Mouse (Mus musculus) liver, adult 2 months (tissue): ENCODE measurements at regions not wholly inside any gene's neighbourhood (a gene's known extent, or its start where the extent isn't known, plus 50 kb on each side); places are given as distances from the start of the nearest gene placed in this dataset.

ENCODE experiments used
- CTCF ChIP-seq: fragments of 200-500 bp; IDR thresholded peaks from 2 replicates; pipeline ENCODE4 v1.5.1; 2011; ENCODE audit warnings: low read depth, low read length, control low read depth
- POLR2A ChIP-seq: fragments of 200-500 bp; IDR thresholded peaks from 2 replicates; pipeline ENCODE4 v1.6.1; 2011; ENCODE audit warnings: low read length, control low read depth; ENCODE audit not compliant: insufficient read depth; ENCODE audit errors: extremely low read depth

DNA sequence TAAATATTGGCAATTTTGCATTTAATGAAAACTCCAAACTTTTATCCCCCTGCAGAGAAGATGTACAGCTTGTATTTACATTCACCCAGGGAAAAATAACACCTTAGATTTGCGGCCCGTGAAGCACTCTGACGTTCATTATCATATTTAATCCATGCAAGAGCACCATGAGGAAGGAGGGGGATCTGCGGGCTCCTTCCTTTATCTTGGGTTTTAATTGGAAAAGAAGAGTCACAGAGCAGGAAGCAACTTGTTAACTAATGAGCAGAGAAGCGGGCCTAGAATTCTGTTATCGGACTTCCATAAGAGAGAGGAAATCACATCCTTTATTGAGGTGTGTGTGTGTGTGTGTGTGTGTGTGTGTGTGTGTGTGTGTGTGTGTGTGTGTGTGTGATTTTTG, 116.8 kb downstream of the Fam174b start:
- TF ChIP-seq CTCF: no peak
- TF ChIP-seq POLR2A: no peak
